15 mouse cellular contexts compared by ENCODE assay signal in genomic region chr3:129588753-129589152, GRCm38 (mm10). TPM values are rescaled to one million over a fixed set of nuclear protein-coding genes. Genes with fewer than 3 reads are reported as not detected.
A peak's percentile ranks its signal among the peaks of the same experiment; 100 is the strongest.
DNase-seq lines count a peak whose midpoint lies in the region; ATAC-seq and TF ChIP-seq lines count a peak whose summit lies in the region.
"Had no signal": no experiment of that assay in that cellular context is flagged by ENCODE, and none has a peak within 500 bp of the region (broad histone marks: within the 10 kb centered on the region; RNA-seq: fewer than 3 reads in every experiment).

No protein-coding gene starts in this region.

- no peak for TF ChIP-seq CTCF in Patski (IDR thresholded peaks at IDR 0.05)
- TF ChIP-seq CTCF in hindbrain, postnatal 0 days (IDR thresholded peaks at IDR 0.05; ENCODE audit: low read depth), result no peak

- H3K4me3 ChIP-seq in hindbrain, postnatal 0 days (ENCODE audit: low read length), result no peak overlapping the region
- H3K4me3 ChIP-seq: embryonic facial prominence, embryonic 15.5 days; forebrain, embryonic 13.5 days; left cerebral cortex, adult 2 months; liver, embryonic 13.5 days; megakaryocyte, embryonic 14.5 days had no signal

- H3K27me3 ChIP-seq in Patski, result no peaks in the 10 kb centered on the region
- H3K27me3 ChIP-seq in hindbrain, postnatal 0 days (ENCODE audit: insufficient read depth, low read length), result no peaks in the 10 kb centered on the region
- H3K27me3 ChIP-seq: embryonic facial prominence, embryonic 15.5 days; forebrain, embryonic 13.5 days; liver, embryonic 13.5 days; megakaryocyte, embryonic 14.5 days had no signal

- H3K9me3 ChIP-seq in hindbrain, postnatal 0 days (ENCODE audit: low read length), result no peaks in the 10 kb centered on the region
- H3K9me3 ChIP-seq: embryonic facial prominence, embryonic 15.5 days; forebrain, embryonic 13.5 days; liver, embryonic 13.5 days; megakaryocyte, embryonic 14.5 days had no signal

- WGBS in hindbrain, postnatal 0 days, result 83% methylated on average over 3 of the region's 3 CpGs

- no peak overlapping the region for H3K27ac ChIP-seq in hindbrain, postnatal 0 days
- H3K27ac ChIP-seq: embryonic facial prominence, embryonic 15.5 days; forebrain, embryonic 13.5 days; hindbrain, embryonic 14.5 days; left cerebral cortex, adult 2 months; liver, embryonic 13.5 days had no signal

- POLR2A ChIA-PET in Patski (lab: Charles Lee), result no interaction called here

- ATAC-seq in Patski, result peak; percentile 75
- peak; percentile 27 for ATAC-seq in inflammation-experienced regulatory T-cells, adult 6 months
- ATAC-seq in hindbrain, postnatal 0 days, result no peak
- ATAC-seq: forebrain, embryonic 13.5 days had no signal

- DNase-seq in urinary bladder, postnatal 36 days (ENCODE audit: low spot score in 2 of 2), result peak; percentile 7 to 22
- no peak for DNase-seq in urinary bladder, postnatal 25 days (ENCODE audit: low spot score)
- DNase-seq in Patski (ENCODE audit: low read depth, low spot score), result no peak
- no peak for DNase-seq in kidney, postnatal 25 days
- DNase-seq in hindbrain, postnatal 0 days (ENCODE audit: low spot score), result no peak
- DNase-seq in cerebellum, postnatal 10 days, result no peak
- DNase-seq: cerebellum, adult 11-12 months; heart, postnatal 10 days; liver, embryonic 13.5 days had no signal

- CTCF ChIA-PET in Patski (lab: Charles Lee), result interaction anchor here (2.0 kb wide), 1 partner anchor 22 kb away, joined by 5 read pairs; no protein-coding TSS in a partner anchor

- 0 out of 2 replicates have a peak, but pooled peaks cover 4% of the 10 kb centered on the region for H3K4me1 ChIP-seq in hindbrain, postnatal 0 days (ENCODE audit: insufficient read depth, low read length)

- no peak overlapping the region for H3K9ac ChIP-seq in hindbrain, postnatal 0 days (replicated peaks; ENCODE audit: low read length)
- H3K9ac ChIP-seq: embryonic facial prominence, embryonic 15.5 days; forebrain, embryonic 13.5 days; hindbrain, embryonic 14.5 days; liver, embryonic 13.5 days had no signal

- no peak overlapping the region for H3K4me2 ChIP-seq in hindbrain, postnatal 0 days (ENCODE audit: low read depth, low read length)
- H3K4me2 ChIP-seq: embryonic facial prominence, embryonic 15.5 days; forebrain, embryonic 13.5 days; hindbrain, embryonic 14.5 days; liver, embryonic 13.5 days had no signal

- in situ Hi-C loops in Patski (cut with MboI; ENCODE audit: low pct_unique_long_range_greater_than_20kb), result no loop called here

- H3K36me3 ChIP-seq in hindbrain, postnatal 0 days (ENCODE audit: insufficient read depth, low read length), result no peaks in the 10 kb centered on the region
- H3K36me3 ChIP-seq: embryonic facial prominence, embryonic 15.5 days; liver, embryonic 13.5 days had no signal

RNA-seq across cellular contexts. Expression of gene Elovl6, which starts 56.6 kb away (rescaled TPM):
- polyA plus RNA-seq in Patski (2021), result 24.0 TPM
- polyA plus RNA-seq in inflammation-experienced regulatory T-cells, adult 6 months (2017; shearing (Covaris generic)), result 10 to 100 TPM in 2 of 3 experiments, 1 to 10 TPM in 1; 9.0 to 16.4 (median 11.1) TPM
- 49.3 and 56.1 TPM in 2 replicates for total RNA-seq in hindbrain, postnatal 0 days (2014; rRNA removed)
- polyA plus RNA-seq in hindbrain, postnatal 0 days (2015; fragmentation: Nextera tagmentation; extraction: Ambion mirVana), result 38.0 and 40.8 TPM in 2 replicates

Comparison
In these comparisons a context has a peak if more than half of its experiments do, and no peak if none do; other contexts are left out.
1. DNase-seq: peak in urinary bladder, postnatal 36 days (2 of 2); none in urinary bladder, postnatal 25 days (single experiment), Patski (single experiment), kidney, postnatal 25 days (0 of 2), hindbrain, postnatal 0 days (single experiment) and cerebellum, postnatal 10 days (0 of 2).